Mouse (Mus musculus) C2C12 (cell line): ENCODE results near the gene Klhdc7b. TPM values are rescaled to one million over a fixed set of nuclear protein-coding genes. Genes with fewer than 3 reads are reported as not detected.

Source experiments
- H3K27me3 ChIP-seq: one replicate; pipeline ENCODE4 v1.6.1; 2011; ENCODE audit not compliant: control insufficient read depth, insufficient read depth, insufficient read length
- H3K36me3 ChIP-seq: one replicate; pipeline ENCODE4 v1.6.1; 2011; ENCODE audit not compliant: control insufficient read depth, insufficient read depth
- H3K4me3 ChIP-seq: one replicate; pipeline ENCODE4 v1.5.1; 2011; ENCODE audit warnings: mild to moderate bottlenecking, control low read depth; ENCODE audit not compliant: poor library complexity, insufficient read depth, severe bottlenecking
- H3K79me2 ChIP-seq: one replicate; pipeline ENCODE4 v1.6.1; 2011; ENCODE audit not compliant: control insufficient read depth, insufficient read depth
- H3K79me3 ChIP-seq: one replicate; pipeline ENCODE4 v1.6.1; 2011; ENCODE audit warnings: low read depth, control low read depth
- H3ac ChIP-seq: one replicate; pipeline ENCODE3; 2011; ENCODE audit warnings: low read depth; ENCODE audit not compliant: control insufficient read depth, insufficient read length
- CEBPB ChIP-seq: IDR thresholded peaks from one replicate; pipeline ENCODE4 v1.6.1; 2011; ENCODE audit warnings: low read depth, mild to moderate bottlenecking, control low read depth, moderate library complexity
- CTCF ChIP-seq: IDR thresholded peaks from one replicate; pipeline ENCODE4 v1.5.1; 2011; ENCODE audit not compliant: control insufficient read depth, insufficient read depth, insufficient read length
- FOSL1 ChIP-seq: IDR thresholded peaks from one replicate; pipeline ENCODE4 v1.8.0; 2011; ENCODE audit warnings: mild to moderate bottlenecking, low read length; ENCODE audit not compliant: poor library complexity, insufficient read depth, severe bottlenecking
- MAX ChIP-seq: IDR thresholded peaks from one replicate; pipeline ENCODE4 v1.6.1; 2011; ENCODE audit warnings: mild to moderate bottlenecking, control low read depth
- MYOD1 ChIP-seq: IDR thresholded peaks from one replicate; pipeline ENCODE4 v1.6.1; 2011; ENCODE audit warnings: low read depth; ENCODE audit not compliant: control insufficient read depth, insufficient read length
- MYOG ChIP-seq: IDR thresholded peaks from one replicate; pipeline ENCODE4 v1.6.1; 2011; ENCODE audit not compliant: control insufficient read depth, insufficient read length; ENCODE audit errors: extremely low read depth
- USF1 ChIP-seq: IDR thresholded peaks from one replicate; pipeline ENCODE4 v1.6.1; 2011; ENCODE audit warnings: low read depth, mild to moderate bottlenecking, control low read depth, moderate library complexity
- polyA plus RNA-seq: library from polyadenylated mRNA; unstranded; fragments of >200 nt; fragmentation: generic; extraction: Trizol; gene quantifications from one replicate; pipeline ENCODE4 v1.2.1, GENCODE M21; 2012; ENCODE audit warnings: missing spikeins

Klhdc7b gene
- polyA plus RNA-seq, 1 experiment: not detected

DNA sequence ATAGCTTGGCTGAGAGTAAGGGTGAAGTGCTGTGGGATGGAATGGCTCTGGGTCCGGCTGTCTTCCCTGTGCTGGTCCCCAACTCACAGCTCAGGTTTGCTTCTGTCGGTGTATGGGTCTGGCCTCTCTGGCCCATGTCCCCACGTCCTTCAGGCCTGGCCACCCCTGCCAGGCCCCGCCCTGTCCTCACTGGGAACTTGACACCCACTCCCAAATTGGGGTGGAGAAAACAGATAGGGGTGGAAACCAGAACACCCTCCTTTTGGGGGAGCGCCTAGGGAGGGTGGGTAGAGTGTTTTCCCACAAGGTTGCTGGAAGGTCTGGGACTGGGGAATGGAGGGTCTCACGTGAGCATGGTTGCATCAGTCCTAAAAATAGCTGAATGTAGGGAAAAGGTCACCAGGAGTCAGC is 41.0 kb downstream of the Klhdc7b start, which contains the start of gene Cpt1b:
Gene Cpt1b (minus strand): TSS at position 153 of the 411 bp plus-strand sequence.
- no peak for TF ChIP-seq CTCF
- TF ChIP-seq MYOG: no peak
- TF ChIP-seq MAX: no peak
- no peak for TF ChIP-seq USF1
- no peak for TF ChIP-seq FOSL1
- TF ChIP-seq CEBPB: no peak
- TF ChIP-seq MYOD1: no peak
- H3K4me3 ChIP-seq: no peak within 1 kb of the TSS
- H3K79me2 ChIP-seq: peaks cover 17% of the 10 kb centered on the region

DNA sequence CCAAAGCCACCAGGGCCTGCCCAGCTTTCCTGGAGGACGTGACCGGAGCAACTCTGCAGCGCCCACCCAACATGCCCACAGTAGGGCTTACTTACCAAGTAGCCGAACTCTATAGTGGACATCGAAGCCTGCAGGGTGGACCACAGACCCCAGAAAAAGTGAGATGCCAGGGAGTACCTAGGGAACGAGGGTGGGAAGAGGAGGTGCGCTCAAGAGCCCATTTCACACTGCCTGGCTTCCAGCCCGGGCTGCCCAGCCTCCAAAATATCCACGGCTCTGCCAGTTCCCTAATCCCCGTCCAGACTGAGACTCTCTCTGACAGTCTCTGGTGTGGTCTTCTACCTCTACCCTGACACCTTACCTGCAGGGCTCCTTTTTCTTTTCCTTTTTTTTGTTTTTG is 42.0 kb downstream of the Klhdc7b start:
- Histone ChIP-seq H3K27me3 (no peaks in the 10 kb centered on the region), H3K36me3 (peaks cover 27% of the 10 kb centered on the region), H3K4me3 (no peak overlapping the region), H3K79me2 (peaks cover 17% of the 10 kb centered on the region), H3K79me3 (peaks cover 9% of the 10 kb centered on the region), H3ac (no peak overlapping the region)
- TF ChIP-seq CEBPB: no peak
- TF ChIP-seq USF1: no peak
- TF ChIP-seq MAX: no peak
- no peak for TF ChIP-seq FOSL1
- no peak for TF ChIP-seq CTCF
- TF ChIP-seq MYOG: no peak
- no peak for TF ChIP-seq MYOD1

More for the DNA sequence above, 41.0 kb downstream of the Klhdc7b start, which contains the start of gene Cpt1b:
- Histone ChIP-seq H3ac (no peak within 1 kb of the TSS), H3K36me3 (peaks cover 31% of the 10 kb centered on the region), H3K27me3 (no peaks in the 10 kb centered on the region), H3K79me3 (peaks cover 9% of the 10 kb centered on the region)

- H3ac ChIP-seq: no peak overlapping the region
- H3K36me3 ChIP-seq: peaks cover 19% of the 10 kb centered on the region
- H3K4me3 ChIP-seq: peak overlapping the region; percentile 98
- no peak for TF ChIP-seq USF1
- TF ChIP-seq MYOD1: no peak
- TF ChIP-seq MYOG: no peak
- TF ChIP-seq CTCF: no peak
- no peak for TF ChIP-seq CEBPB
- TF ChIP-seq MAX: no peak
- TF ChIP-seq FOSL1: no peak
- peaks cover 9% of the 10 kb centered on the region for H3K79me3 ChIP-seq
- H3K27me3 ChIP-seq: no peaks in the 10 kb centered on the region
- H3K79me2 ChIP-seq: peaks cover 17% of the 10 kb centered on the region
These were observed 43.5 kb downstream of the Klhdc7b start for GRCm38 (mm10) chr15:89428136-89428790.

DNA sequence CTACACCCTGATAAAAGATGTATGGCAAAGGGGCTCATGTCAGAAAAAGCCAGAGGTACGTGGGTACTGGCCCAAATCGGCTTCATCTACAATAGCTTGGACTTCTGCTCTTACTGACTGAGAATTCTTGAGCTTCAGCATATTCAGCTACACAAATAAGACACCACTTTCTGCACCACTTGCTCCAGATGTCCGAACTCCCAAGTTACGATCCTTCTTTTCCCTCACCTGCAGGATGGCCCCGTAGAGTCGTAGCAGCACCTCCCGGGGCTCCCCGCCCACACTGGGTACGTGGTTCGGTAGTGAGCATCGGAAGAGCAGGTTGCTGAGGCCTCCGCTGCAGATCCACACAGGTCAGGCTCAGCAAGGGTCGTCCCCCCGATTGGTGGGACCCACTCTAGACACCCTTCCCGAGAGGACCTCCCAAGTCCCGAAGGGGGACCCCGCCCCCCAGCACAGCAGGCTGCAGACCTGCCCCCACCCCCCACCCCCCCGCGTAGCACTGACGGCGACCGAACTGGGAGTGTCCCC is 44.2 kb downstream of the Klhdc7b start:
- peaks cover 19% of the 10 kb centered on the region for H3K36me3 ChIP-seq
- peak overlapping the region; percentile 98 for H3K4me3 ChIP-seq
- peak overlapping the region; percentile 90 for H3ac ChIP-seq
- TF ChIP-seq FOSL1: no peak
- TF ChIP-seq MYOD1: no peak
- TF ChIP-seq MAX: no peak
- no peak for TF ChIP-seq CTCF
- TF ChIP-seq CEBPB: no peak
- TF ChIP-seq MYOG: no peak
- TF ChIP-seq USF1: no peak
- peaks cover 9% of the 10 kb centered on the region for H3K79me3 ChIP-seq
- peaks cover 17% of the 10 kb centered on the region for H3K79me2 ChIP-seq
- no peaks in the 10 kb centered on the region for H3K27me3 ChIP-seq

DNA sequence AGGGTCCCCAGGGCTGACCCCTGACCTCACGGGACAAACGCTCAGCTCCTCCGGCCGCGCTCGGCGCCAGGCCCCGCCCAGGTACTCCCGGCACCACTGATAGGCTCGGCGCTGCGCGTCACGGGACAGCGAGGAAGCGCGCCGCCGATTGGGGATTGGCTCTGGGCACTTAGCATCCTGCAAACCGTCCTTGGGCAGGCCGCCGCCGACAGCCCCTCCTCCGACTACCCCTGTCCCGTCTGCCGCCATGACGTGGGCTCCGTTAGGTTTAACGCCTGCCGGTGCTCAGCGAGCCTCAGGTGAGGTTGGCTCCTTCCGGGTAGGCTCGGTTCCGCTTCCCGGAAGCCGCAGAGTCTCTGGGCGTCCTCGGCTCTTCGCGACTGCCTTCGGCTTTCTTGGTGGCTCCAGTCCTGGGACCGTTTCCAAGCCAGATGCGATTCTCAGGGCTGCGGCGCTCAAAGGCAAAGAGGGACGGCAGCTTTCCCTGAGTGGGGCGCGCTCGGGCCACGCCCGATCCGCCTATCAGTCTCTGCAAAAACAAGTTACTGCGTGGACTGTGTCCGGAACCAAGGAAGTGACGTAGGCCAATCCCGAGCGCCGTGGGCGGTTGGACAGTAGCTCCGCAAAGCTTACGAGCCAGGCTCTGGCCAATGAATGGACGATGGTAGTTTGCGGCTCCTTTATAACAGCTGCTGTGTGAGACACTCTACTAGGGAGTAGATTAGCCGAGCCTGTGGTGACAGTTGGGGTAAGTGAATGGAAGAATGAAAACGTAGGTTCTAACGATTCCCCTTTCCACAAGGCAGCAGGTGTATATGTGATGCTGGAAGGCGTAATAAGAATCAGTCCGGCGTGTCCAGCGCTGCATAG is 44.9 kb downstream of the Klhdc7b start, which contains the start of the genes C730034F03Rik, Gm44502 and Chkb:
Gene C730034F03Rik (plus strand): TSS at position 238 of the 870 bp plus-strand sequence.
Gene Gm44502 (minus strand): TSS at position 345 of the 870 bp plus-strand sequence.
Gene Chkb (minus strand): TSS at position 557 of the 870 bp plus-strand sequence.
- TF ChIP-seq MAX (peak; percentile 72), CEBPB (no peak), MYOD1 (peak; percentile 46), USF1 (peak; percentile 40), MYOG (no peak), CTCF (no peak), FOSL1 (no peak)
- Histone ChIP-seq H3K79me3 (peaks cover 9% of the 10 kb centered on the region), H3ac (peak within 1 kb of the TSS; percentile 90)

More for the DNA sequence above, 44.9 kb downstream of the Klhdc7b start, which contains the start of the genes C730034F03Rik, Gm44502 and Chkb:
- H3K4me3 ChIP-seq: peak within 1 kb of the TSS; percentile 98
- peaks cover 15% of the 10 kb centered on the region for H3K36me3 ChIP-seq
- H3K27me3 ChIP-seq: no peaks in the 10 kb centered on the region
- peaks cover 17% of the 10 kb centered on the region for H3K79me2 ChIP-seq
